Mouse (Mus musculus) liver, adult 2 months (tissue): ENCODE results near the gene Hoxb7. TPM values are rescaled to one million over a fixed set of nuclear protein-coding genes. Genes with fewer than 3 reads are reported as not detected.
A peak's percentile ranks its signal among the peaks of the same experiment; 100 is the strongest.

Experiments
- DNase-seq: peaks from one replicate; pipeline ENCODE4 v3.0.0-alpha.2; 2011; ENCODE audit warnings: low read depth, low spot score; ENCODE audit errors: extremely low read depth
- H3K27ac ChIP-seq: fragments of 200-500 bp; replicated peaks from 2 replicates; pipeline ENCODE4 v1.5.1; 2012; ENCODE audit warnings: low read depth, mild to moderate bottlenecking, control low read depth, inconsistent platforms, low read length; ENCODE audit not compliant: insufficient read depth
- H3K27me3 ChIP-seq: fragments of 200-500 bp; 2 replicates; pipeline ENCODE4 v1.6.1; 2012; ENCODE audit warnings: mild to moderate bottlenecking, moderate library complexity, low read length, inconsistent platforms; ENCODE audit not compliant: control insufficient read depth, insufficient read depth
- H3K36me3 ChIP-seq: fragments of 200-500 bp; 2 replicates; pipeline ENCODE4 v1.6.1; 2012; ENCODE audit warnings: low read length, inconsistent platforms; ENCODE audit not compliant: control insufficient read depth, insufficient read depth
- H3K4me1 ChIP-seq: fragments of 200-500 bp; 2 replicates; pipeline ENCODE4 v1.6.1; 2011; ENCODE audit warnings: low read length; ENCODE audit not compliant: control insufficient read depth, insufficient read depth
- H3K4me3 ChIP-seq: fragments of 200-500 bp; 2 replicates; pipeline ENCODE4 v1.5.1; 2011; ENCODE audit warnings: low read depth, mild to moderate bottlenecking, control low read depth, low read length, moderate library complexity; ENCODE audit not compliant: insufficient read depth
- H3K79me2 ChIP-seq: fragments of 200-500 bp; 2 replicates; pipeline ENCODE4 v1.6.1; 2012; ENCODE audit warnings: inconsistent platforms, mild to moderate bottlenecking, low read length, moderate library complexity; ENCODE audit not compliant: control insufficient read depth, insufficient read depth
- H3K9ac ChIP-seq: fragments of 200-500 bp; 2 replicates; pipeline ENCODE4 v1.6.1; 2012; ENCODE audit warnings: low read depth, mild to moderate bottlenecking, control low read depth, inconsistent platforms, low read length
- CTCF ChIP-seq: fragments of 200-500 bp; IDR thresholded peaks from 2 replicates; pipeline ENCODE4 v1.5.1; 2011; ENCODE audit warnings: low read depth, low read length, control low read depth
- POLR2A ChIP-seq: fragments of 200-500 bp; IDR thresholded peaks from 2 replicates; pipeline ENCODE4 v1.6.1; 2011; ENCODE audit warnings: low read length, control low read depth; ENCODE audit not compliant: insufficient read depth; ENCODE audit errors: extremely low read depth
- WGBS: fragments of 180-500 bp; shearing (Covaris S2); methylation state at CpG from one replicate; pipeline ENCODE4 v1.1.7; 2018; 5-methylcytosine and 5-hydroxymethylcytosine counted together
- polyA plus RNA-seq: library from polyadenylated mRNA; depleted of rRNA; stranded (reverse); fragments of >200 nt; gene quantifications from 2 replicates; pipeline ENCODE4 v1.2.3, GENCODE M21; 2012
- total RNA-seq: library from RNA; depleted of rRNA; stranded (reverse); fragments of >200 nt; gene quantifications from 2 replicates; pipeline ENCODE4 v1.2.3, GENCODE M21; 2014

Hoxb7 gene
- total and polyA plus RNA-seq, 2 experiments = 0.09 to 0.17 TPM

DNA sequence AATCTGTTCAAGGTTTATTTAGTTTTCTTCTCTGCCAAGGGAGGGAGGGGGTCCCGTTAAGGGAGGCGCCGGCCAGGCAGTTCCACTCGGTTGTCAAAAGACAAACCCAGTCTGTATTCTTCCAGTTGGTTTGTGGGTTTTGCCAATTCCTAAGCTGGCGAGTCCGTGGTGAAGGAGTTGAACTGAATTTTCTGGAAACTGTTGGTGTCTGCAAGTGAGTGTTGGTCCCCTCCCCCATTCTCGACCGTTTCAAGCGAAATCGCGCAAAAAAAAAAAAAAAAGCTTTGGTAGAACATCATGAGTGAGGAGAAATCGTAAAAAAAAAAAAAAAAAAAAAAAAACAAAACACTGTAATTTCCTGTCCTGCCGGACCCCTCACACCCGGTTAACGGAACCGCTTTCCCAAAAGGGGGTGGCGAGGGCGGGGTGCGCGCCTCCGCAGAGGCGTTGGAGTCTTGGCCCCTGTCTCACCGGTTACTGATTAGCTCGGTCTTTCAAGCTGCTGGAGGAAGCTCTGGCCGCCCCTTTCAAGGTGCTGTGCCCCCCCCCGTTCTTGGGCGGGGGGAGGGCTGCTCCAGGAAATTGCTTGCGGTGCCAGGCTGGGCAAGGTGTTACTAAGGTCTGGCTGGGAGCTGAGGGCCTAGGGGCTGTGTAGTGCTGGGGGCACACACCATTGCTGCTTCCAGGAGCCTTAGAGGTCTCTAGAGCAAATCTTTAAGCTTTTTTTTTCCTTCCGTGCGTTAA is 8.8 kb downstream of the Hoxb7 start:
- H3K4me3 ChIP-seq = no peak overlapping the region
- no peaks in the 10 kb centered on the region for H3K79me2 ChIP-seq
- DNase-seq = no peak
- no peak overlapping the region for H3K27ac ChIP-seq
- H3K4me1 ChIP-seq = no peaks in the 10 kb centered on the region
- no peaks in the 10 kb centered on the region for H3K36me3 ChIP-seq
- H3K27me3 ChIP-seq = peaks cover 20% of the 10 kb centered on the region; the same call in 1 of the 2 replicates
- TF ChIP-seq POLR2A = no peak
- no peak for TF ChIP-seq CTCF
- 3% methylated on average over 30 of the region's 30 CpGs for WGBS
- H3K9ac ChIP-seq = no peak overlapping the region

DNA sequence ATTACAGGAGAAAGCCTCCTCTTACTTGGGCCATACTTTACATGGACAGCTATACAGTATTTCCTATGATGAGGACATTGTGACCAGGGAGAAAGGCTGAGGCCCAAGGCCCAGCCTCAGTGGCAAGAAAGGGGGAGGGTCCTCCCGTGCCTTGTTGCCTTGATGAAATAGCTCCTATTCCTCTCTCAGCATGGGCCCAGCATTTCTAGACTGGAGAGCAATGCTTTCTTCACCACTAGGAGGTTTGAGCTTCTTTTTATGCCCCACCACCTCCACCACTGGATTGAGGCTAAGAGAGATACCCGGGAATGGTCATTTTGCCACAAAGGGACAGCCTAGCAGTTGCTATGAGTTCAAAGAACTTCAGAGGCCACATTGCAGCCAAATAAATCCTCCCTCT is 10.6 kb downstream of the Hoxb7 start:
- Histone ChIP-seq H3K27me3 (peaks cover 28% of the 10 kb centered on the region), H3K27ac (no peak overlapping the region), H3K9ac (no peak overlapping the region), H3K4me1 (no peaks in the 10 kb centered on the region), H3K79me2 (no peaks in the 10 kb centered on the region), H3K36me3 (no peaks in the 10 kb centered on the region), H3K4me3 (no peak overlapping the region)
- no peak for DNase-seq
- WGBS = 23% methylated on average over 2 of the region's 2 CpGs
- TF ChIP-seq POLR2A (no peak), CTCF (no peak)

DNA sequence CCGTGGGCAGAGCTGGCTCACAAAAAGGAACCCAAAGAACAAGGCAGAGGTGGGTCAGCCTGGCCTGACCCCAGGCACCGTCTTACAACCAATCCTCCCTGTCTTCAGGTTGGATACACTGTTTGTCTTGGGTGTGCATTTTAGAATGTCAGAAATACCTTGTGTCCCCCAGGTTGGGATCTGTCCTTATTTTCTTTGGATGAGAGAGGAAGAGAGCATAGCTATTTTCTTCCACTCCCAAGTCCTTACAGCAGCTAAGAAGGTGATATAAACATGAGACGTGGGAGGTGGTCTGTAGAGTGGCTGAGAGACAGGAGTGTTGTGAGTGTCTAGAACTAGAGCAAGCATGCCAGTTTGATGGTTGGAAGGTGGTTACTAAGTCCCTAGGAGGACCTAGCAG is 11.0 kb downstream of the Hoxb7 start:
- H3K36me3 ChIP-seq = no peaks in the 10 kb centered on the region
- no peak for DNase-seq
- no peak overlapping the region for H3K4me3 ChIP-seq
- TF ChIP-seq POLR2A = no peak
- TF ChIP-seq CTCF = no peak
- peaks cover 31% of the 10 kb centered on the region for H3K27me3 ChIP-seq
- H3K79me2 ChIP-seq = no peaks in the 10 kb centered on the region
- no peaks in the 10 kb centered on the region for H3K4me1 ChIP-seq
- 23% methylated on average over 3 of the region's 3 CpGs for WGBS
- no peak overlapping the region for H3K27ac ChIP-seq
- no peak overlapping the region for H3K9ac ChIP-seq

DNA sequence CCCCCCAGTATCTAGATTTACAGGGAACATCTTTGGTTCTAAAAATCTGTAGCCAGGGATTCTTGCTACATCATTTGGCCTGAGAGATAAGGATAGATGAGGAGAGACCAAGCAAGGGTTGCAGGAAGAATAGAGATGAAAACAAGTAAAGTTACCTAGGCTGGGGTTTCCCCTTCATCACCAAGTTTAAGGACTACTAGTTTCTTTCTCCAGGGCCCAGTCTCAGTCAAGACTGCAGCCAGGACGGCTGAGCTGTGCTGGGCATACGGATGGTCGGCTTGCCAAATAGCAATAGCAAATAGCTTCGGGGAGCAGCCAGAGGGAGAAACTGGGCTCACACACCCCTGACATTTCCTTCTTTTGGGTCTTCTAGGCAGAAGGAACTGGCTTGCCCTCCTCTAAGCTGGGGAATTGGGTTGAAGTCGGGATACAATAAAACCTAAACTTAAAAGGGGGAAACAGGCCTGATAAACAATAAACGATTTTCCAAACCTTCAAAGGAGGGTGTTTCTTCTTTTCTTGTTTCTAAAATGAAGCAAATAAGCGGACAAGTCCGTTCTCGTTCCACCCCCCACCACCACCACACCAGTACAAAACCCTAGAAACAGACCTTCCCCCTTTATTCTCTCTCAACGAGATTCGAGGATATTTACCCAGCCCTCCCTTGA is 11.7 kb downstream of the Hoxb7 start:
- Histone ChIP-seq H3K4me3 (no peak overlapping the region), H3K79me2 (no peaks in the 10 kb centered on the region), H3K27ac (no peak overlapping the region), H3K4me1 (no peaks in the 10 kb centered on the region), H3K27me3 (peaks cover 31% of the 10 kb centered on the region), H3K9ac (no peak overlapping the region), H3K36me3 (no peaks in the 10 kb centered on the region)
- TF ChIP-seq CTCF (no peak), POLR2A (no peak)
- 19% methylated on average over 11 of the region's 11 CpGs for WGBS
- DNase-seq = no peak

DNA sequence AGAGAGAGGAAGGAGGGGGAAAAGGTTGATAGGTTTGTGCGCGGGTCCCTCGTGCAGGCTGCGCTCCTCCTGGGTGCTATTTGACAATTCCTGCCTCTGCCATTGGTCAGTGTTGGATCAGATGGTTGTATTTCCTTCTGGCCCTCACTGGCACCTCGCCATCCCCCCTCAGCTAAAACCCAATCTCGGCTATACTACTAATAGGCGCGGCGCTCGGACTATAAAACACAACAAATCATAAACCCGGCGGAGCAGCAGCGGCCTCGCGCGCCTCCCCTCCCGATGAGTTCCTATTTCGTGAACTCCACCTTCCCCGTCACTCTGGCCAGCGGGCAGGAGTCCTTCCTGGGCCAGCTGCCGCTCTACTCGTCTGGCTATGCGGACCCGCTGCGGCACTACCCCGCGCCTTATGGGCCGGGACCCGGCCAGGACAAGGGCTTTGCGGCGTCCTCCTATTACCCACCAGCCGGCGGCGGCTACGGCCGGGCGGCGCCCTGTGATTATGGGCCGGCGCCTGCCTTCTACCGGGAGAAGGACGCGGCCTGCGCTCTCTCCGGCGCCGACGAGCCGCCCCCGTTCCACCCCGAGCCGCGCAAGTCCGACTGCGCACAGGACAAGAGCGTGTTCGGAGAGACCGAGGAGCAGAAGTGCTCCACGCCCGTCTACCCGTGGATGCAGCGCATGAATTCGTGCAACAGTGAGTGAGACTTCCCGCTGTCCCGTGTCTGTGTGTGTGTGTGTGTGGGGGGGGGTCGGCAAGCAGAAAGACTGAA is 12.7 kb downstream of the Hoxb7 start:
- H3K79me2 ChIP-seq = no peaks in the 10 kb centered on the region
- TF ChIP-seq CTCF = no peak
- no peak for TF ChIP-seq POLR2A
- WGBS = 2% methylated on average over 66 of the region's 66 CpGs
- H3K27ac ChIP-seq = no peak overlapping the region
- no peaks in the 10 kb centered on the region for H3K36me3 ChIP-seq
- H3K9ac ChIP-seq = peak overlapping the region; percentile 24
- no peak for DNase-seq
- no peaks in the 10 kb centered on the region for H3K4me1 ChIP-seq
- peak overlapping the region; percentile 40 for H3K4me3 ChIP-seq
- peaks cover 38% of the 10 kb centered on the region for H3K27me3 ChIP-seq
